Mouse (Mus musculus) skeletal muscle tissue, adult 2 months (tissue): ENCODE data around the gene Lxn.

ENCODE experiments used
- DNase-seq: peaks from one replicate; pipeline ENCODE4 v3.0.0-alpha.2; 2012; ENCODE audit warnings: low read depth, low spot score

The Lxn gene

GRCm38 (mm10) chr3:67463450-67464372, at the start of gene Lxn:
TSS of gene Lxn (minus strand) at chr3:67463926.
- DNase-seq: peak; percentile 18

GRCm38 (mm10) chr3:67512807-67513206, 49.1 kb upstream of the Lxn start:
- peak; percentile 46 for DNase-seq

- no peak for DNase-seq
Observed at GRCm38 (mm10) chr3:67508216-67508892, 44.6 kb upstream of the Lxn start.

- no peak for DNase-seq
Observed at GRCm38 (mm10) chr3:67505286-67505685, 41.6 kb upstream of the Lxn start.

GRCm38 (mm10) chr3:67503878-67504277, 40.2 kb upstream of the Lxn start:
- no peak for DNase-seq

- no peak for DNase-seq
Observed at GRCm38 (mm10) chr3:67499406-67499791, 35.7 kb upstream of the Lxn start.

GRCm38 (mm10) chr3:67498773-67499405, 35.2 kb upstream of the Lxn start:
- DNase-seq: no peak

- no peak for DNase-seq
Observed at GRCm38 (mm10) chr3:67497998-67498397, 34.3 kb upstream of the Lxn start.

- DNase-seq: no peak
Observed at GRCm38 (mm10) chr3:67496310-67496709, 32.6 kb upstream of the Lxn start.

- no peak for DNase-seq
Observed at GRCm38 (mm10) chr3:67493132-67493531, 29.4 kb upstream of the Lxn start.

GRCm38 (mm10) chr3:67492086-67492869, 28.6 kb upstream of the Lxn start:
- no peak for DNase-seq

GRCm38 (mm10) chr3:67490156-67490555, 26.4 kb upstream of the Lxn start:
- no peak for DNase-seq

- DNase-seq: no peak
Observed at GRCm38 (mm10) chr3:67485233-67485632, 21.5 kb upstream of the Lxn start.

- no peak for DNase-seq
Observed at GRCm38 (mm10) chr3:67482400-67482799, 18.7 kb upstream of the Lxn start.

- no peak for DNase-seq
Observed at GRCm38 (mm10) chr3:67479806-67480205, 16.1 kb upstream of the Lxn start.

GRCm38 (mm10) chr3:67473438-67473837, 9.7 kb upstream of the Lxn start:
- DNase-seq: no peak

GRCm38 (mm10) chr3:67471408-67472127, 7.8 kb upstream of the Lxn start:
- no peak for DNase-seq

GRCm38 (mm10) chr3:67467281-67467680, 3.6 kb upstream of the Lxn start:
- DNase-seq: no peak

GRCm38 (mm10) chr3:67466576-67466975, 2.9 kb upstream of the Lxn start:
- no peak for DNase-seq

- no peak for DNase-seq
Observed at GRCm38 (mm10) chr3:67463001-67463400, 725 bp downstream of the Lxn start.

GRCm38 (mm10) chr3:67462578-67462977, 1.1 kb downstream of the Lxn start:
- DNase-seq: no peak
